Mouse (Mus musculus) thymus, adult 2 months (tissue): Measurements from ENCODE around the gene Ptprd. TPM values are rescaled to one million over a fixed set of nuclear protein-coding genes. Genes with fewer than 3 reads are reported as not detected.

ENCODE experiments used
- DNase-seq: peaks from one replicate; pipeline ENCODE4 v3.0.0; 2021
- H3K27ac ChIP-seq: fragments of 200-500 bp; 2 replicates; pipeline ENCODE4 v1.5.1; 2012; ENCODE audit warnings: low read length, control low read depth; ENCODE audit not compliant: control insufficient read depth, insufficient read depth
- H3K27me3 ChIP-seq: fragments of 200-500 bp; 2 replicates; pipeline ENCODE4 v1.6.1; 2012; ENCODE audit warnings: mild to moderate bottlenecking, low read length, moderate library complexity, mixed read lengths; ENCODE audit not compliant: control insufficient read depth, insufficient read depth
- H3K36me3 ChIP-seq: fragments of 200-500 bp; 2 replicates; pipeline ENCODE4 v1.6.1; 2012; ENCODE audit warnings: mild to moderate bottlenecking, low read length, moderate library complexity; ENCODE audit not compliant: control insufficient read depth, insufficient read depth
- H3K4me1 ChIP-seq: fragments of 200-500 bp; replicated peaks from 2 replicates; pipeline ENCODE4 v1.6.1; 2012; ENCODE audit warnings: low read length; ENCODE audit not compliant: control insufficient read depth, insufficient read depth
- H3K4me3 ChIP-seq: fragments of 200-500 bp; 2 replicates; pipeline ENCODE4 v1.5.1; 2012; ENCODE audit warnings: mild to moderate bottlenecking, low read length, control low read depth, moderate library complexity; ENCODE audit not compliant: control insufficient read depth, insufficient read depth
- CTCF ChIP-seq: fragments of 200-500 bp; IDR thresholded peaks from 2 replicates; pipeline ENCODE4 v1.5.1; 2012; ENCODE audit warnings: mild to moderate bottlenecking, control low read depth, low read length, moderate library complexity, borderline replicate concordance; ENCODE audit not compliant: control insufficient read depth, poor library complexity, insufficient read depth; ENCODE audit errors: extremely low read depth
- POLR2A ChIP-seq: fragments of 200-500 bp; IDR thresholded peaks from 2 replicates; pipeline ENCODE4 v1.6.1; 2012; ENCODE audit warnings: mild to moderate bottlenecking, low read length, control low read depth, moderate library complexity; ENCODE audit not compliant: control insufficient read depth, poor library complexity, insufficient read depth; ENCODE audit errors: extremely low read depth
- WGBS: fragments of 180-500 bp; shearing (Covaris S2); methylation state at CpG from one replicate; pipeline ENCODE4 v1.1.7; 2018; 5-methylcytosine and 5-hydroxymethylcytosine counted together
- polyA plus RNA-seq: library from polyadenylated mRNA; depleted of rRNA; stranded (reverse); fragments of >200 nt; gene quantifications from 2 replicates; pipeline ENCODE4 v1.2.3, GENCODE M21; 2012

Ptprd gene
- polyA plus RNA-seq, 1 experiment: 1.0 TPM

DNA sequence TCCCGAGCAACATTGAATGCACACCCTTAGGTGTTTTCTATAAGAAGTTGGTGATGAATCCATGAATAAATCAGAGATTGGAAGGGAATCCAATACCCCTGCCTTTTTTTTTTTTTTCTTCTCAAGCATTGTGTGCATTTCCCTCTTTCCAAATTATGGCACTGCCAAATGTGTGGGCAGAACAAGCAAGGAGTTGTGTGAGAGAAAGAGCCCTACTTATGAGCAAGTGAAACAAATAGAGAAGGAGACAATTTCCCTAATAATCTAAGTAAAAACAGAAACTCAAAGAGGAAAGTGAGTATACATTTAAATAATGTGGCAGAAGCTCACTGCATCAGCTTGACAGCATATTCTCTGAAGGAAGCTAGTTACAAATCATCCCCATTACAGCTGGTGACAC lies 536.0 kb downstream of the Ptprd start:
- no peaks in the 10 kb centered on the region for H3K4me1 ChIP-seq
- H3K27me3 ChIP-seq: no peaks in the 10 kb centered on the region
- no peak overlapping the region for H3K27ac ChIP-seq
- no peak for DNase-seq
- no peaks in the 10 kb centered on the region for H3K36me3 ChIP-seq
- TF ChIP-seq CTCF (no peak), POLR2A (no peak)
- WGBS: 92% methylated on average over 1 of the region's 1 CpGs
- no peak overlapping the region for H3K4me3 ChIP-seq

GRCm38 (mm10) chr4:77664761-77665160 lies 547.0 kb downstream of the Ptprd start:
- H3K27ac ChIP-seq: no peak overlapping the region
- H3K36me3 ChIP-seq: no peaks in the 10 kb centered on the region
- H3K4me1 ChIP-seq: no peaks in the 10 kb centered on the region
- no peak for DNase-seq
- 98% methylated on average over 2 of the region's 2 CpGs for WGBS
- H3K27me3 ChIP-seq: no peaks in the 10 kb centered on the region
- no peak for TF ChIP-seq POLR2A
- TF ChIP-seq CTCF: no peak
- H3K4me3 ChIP-seq: no peak overlapping the region

GRCm38 (mm10) chr4:77662309-77662708 lies 549.5 kb downstream of the Ptprd start:
- Histone ChIP-seq H3K27me3 (no peaks in the 10 kb centered on the region), H3K4me3 (no peak overlapping the region), H3K36me3 (no peaks in the 10 kb centered on the region), H3K27ac (no peak overlapping the region), H3K4me1 (no peaks in the 10 kb centered on the region)
- WGBS: 64% methylated on average over 1 of the region's 1 CpGs
- DNase-seq: no peak
- TF ChIP-seq POLR2A: no peak
- TF ChIP-seq CTCF: no peak

- no peak for DNase-seq
- Histone ChIP-seq H3K27me3 (no peaks in the 10 kb centered on the region), H3K4me1 (no peaks in the 10 kb centered on the region), H3K4me3 (no peak overlapping the region), H3K36me3 (no peaks in the 10 kb centered on the region), H3K27ac (no peak overlapping the region)
- TF ChIP-seq POLR2A (no peak), CTCF (no peak)
- 81% methylated on average over 1 of the region's 1 CpGs for WGBS
Observed at GRCm38 (mm10) chr4:77655669-77656068, 556.1 kb downstream of the Ptprd start.

DNA sequence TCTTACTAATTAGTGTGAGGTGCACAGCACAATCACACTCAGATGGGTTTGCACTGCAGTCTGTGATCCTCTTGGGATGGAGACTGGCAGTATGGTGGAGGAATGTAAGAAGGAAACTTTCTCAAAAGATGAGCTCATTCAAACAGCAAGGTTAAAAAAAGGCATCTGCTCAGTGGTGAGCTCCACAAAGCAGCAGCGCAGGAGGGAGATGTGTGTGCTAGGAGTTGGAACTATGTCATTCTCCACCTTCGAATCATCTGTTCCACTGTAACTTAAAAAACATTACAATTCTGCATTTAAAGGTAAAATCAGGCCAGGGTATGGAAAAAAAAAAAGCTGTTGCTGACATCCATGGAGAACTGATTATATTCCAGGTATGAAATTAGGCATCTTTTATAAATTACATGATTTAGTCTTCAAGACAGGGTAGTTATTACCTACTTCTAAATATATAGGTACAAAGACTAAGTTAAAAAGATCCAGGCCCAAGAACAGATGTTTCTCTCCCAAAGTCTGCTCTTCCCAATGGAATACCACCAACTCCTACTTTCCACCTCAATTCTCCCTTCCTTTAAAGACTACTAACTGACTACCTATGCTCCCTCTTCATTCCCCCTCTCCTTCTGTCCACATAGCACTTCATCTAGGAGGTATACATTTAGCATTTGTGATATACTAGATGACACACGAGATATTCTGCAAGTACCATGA lies 562.0 kb downstream of the Ptprd start:
- WGBS: 82% methylated on average over 3 of the region's 3 CpGs
- Histone ChIP-seq H3K27me3 (no peaks in the 10 kb centered on the region), H3K4me3 (no peak overlapping the region), H3K4me1 (no peaks in the 10 kb centered on the region), H3K27ac (no peak overlapping the region), H3K36me3 (no peaks in the 10 kb centered on the region)
- DNase-seq: no peak
- TF ChIP-seq CTCF (no peak), POLR2A (no peak)

DNA sequence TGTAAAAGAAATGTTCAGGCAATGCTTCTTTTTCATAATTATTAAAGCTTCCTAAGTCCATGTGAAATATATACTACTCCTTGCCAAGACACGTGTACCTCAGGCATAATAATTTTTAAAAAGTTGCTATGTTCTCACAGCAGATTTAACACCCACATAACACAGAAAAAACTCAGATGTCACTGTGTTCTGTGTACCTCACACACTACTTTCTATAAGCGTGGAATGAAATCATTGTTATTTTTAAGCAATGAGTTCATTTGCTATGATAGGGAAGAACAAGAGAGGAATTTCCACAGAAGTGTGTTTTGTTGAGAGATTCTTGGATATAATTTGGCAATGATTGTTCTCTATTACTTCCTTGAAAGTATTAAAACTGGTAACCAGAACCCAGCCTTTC lies 562.9 kb downstream of the Ptprd start:
- no peaks in the 10 kb centered on the region for H3K4me1 ChIP-seq
- no peak for DNase-seq
- H3K36me3 ChIP-seq: no peaks in the 10 kb centered on the region
- H3K4me3 ChIP-seq: no peak overlapping the region
- H3K27me3 ChIP-seq: no peaks in the 10 kb centered on the region
- 92% methylated on average over 2 of the region's 2 CpGs for WGBS
- TF ChIP-seq CTCF (no peak), POLR2A (no peak)
- H3K27ac ChIP-seq: no peak overlapping the region
